Mouse (Mus musculus) cortical plate, adult 2 months (tissue): ENCODE results near the gene Atad5.

Experiments used
- CTCF ChIP-seq: fragments of 200-500 bp; IDR thresholded peaks from 2 replicates; pipeline ENCODE4 v1.5.1; 2011; ENCODE audit warnings: mild to moderate bottlenecking, control low read depth, low read length; ENCODE audit not compliant: insufficient read depth; ENCODE audit errors: extremely low read depth
- POLR2A ChIP-seq: fragments of 200-500 bp; IDR thresholded peaks from 2 replicates; pipeline ENCODE4 v1.6.1; 2011; ENCODE audit warnings: mild to moderate bottlenecking, low read length, control low read depth; ENCODE audit not compliant: insufficient read depth; ENCODE audit errors: extremely low read depth

- no peak for TF ChIP-seq POLR2A
- no peak for TF ChIP-seq CTCF
Measured at GRCm38 (mm10) chr11:80168611-80169249, 79.5 kb downstream of the Atad5 start.
